Mouse (Mus musculus) lung, postnatal 0 days (tissue): ENCODE measurements around the gene Gm49601. TPM values are rescaled to one million over a fixed set of nuclear protein-coding genes. Genes with fewer than 3 reads are reported as not detected.

Source experiments
- ATAC-seq: fragments of 200-750 bp; cut with Nextera tagmentation; 2 replicates; pipeline ENCODE4 v1.8.0; 2017; ENCODE audit warnings: moderate library complexity
- DNase-seq: peaks from one replicate; pipeline ENCODE4 v3.0.0-alpha.2; 2016; ENCODE audit warnings: low spot score
- H3K27ac ChIP-seq: fragments of 300-500 bp; sonication (generic); 2 replicates; pipeline ENCODE4 v1.5.1; 2014; ENCODE audit warnings: antibody characterized with exemption, mild to moderate bottlenecking, low read length, mixed read lengths
- H3K27me3 ChIP-seq: fragments of 300-500 bp; sonication (generic); replicated peaks from 2 replicates; pipeline ENCODE4 v1.6.1; 2014; ENCODE audit warnings: low read length, mixed read lengths; ENCODE audit not compliant: insufficient read depth
- H3K36me3 ChIP-seq: fragments of 300-500 bp; sonication (generic); 2 replicates; pipeline ENCODE4 v1.6.1; 2014; ENCODE audit warnings: low read length, mixed read lengths; ENCODE audit not compliant: insufficient read depth
- H3K4me1 ChIP-seq: fragments of 300-500 bp; sonication (generic); 2 replicates; pipeline ENCODE4 v1.6.1; 2014; ENCODE audit warnings: antibody characterized with exemption, low read depth, low read length, mixed read lengths; ENCODE audit not compliant: insufficient read depth
- H3K4me2 ChIP-seq: fragments of 300-500 bp; sonication (generic); replicated peaks from 2 replicates; pipeline ENCODE4 v1.6.1; 2014; ENCODE audit warnings: low read depth, mild to moderate bottlenecking, low read length, moderate library complexity, mixed read lengths
- H3K4me3 ChIP-seq: fragments of 300-500 bp; sonication (generic); 2 replicates; pipeline ENCODE4 v1.5.1; 2014; ENCODE audit warnings: low read depth, low read length
- H3K9ac ChIP-seq: fragments of 300-500 bp; sonication (generic); replicated peaks from 2 replicates; pipeline ENCODE4 v1.6.1; 2014; ENCODE audit warnings: low read depth, mild to moderate bottlenecking
- H3K9me3 ChIP-seq: fragments of 300-500 bp; sonication (generic); 2 replicates; pipeline ENCODE4 v1.6.1; 2016; ENCODE audit warnings: low read length, mixed read lengths
- CTCF ChIP-seq: IDR thresholded peaks from 2 replicates; pipeline ENCODE4 v1.5.1; 2016; ENCODE audit warnings: antibody characterized with exemption, mild to moderate bottlenecking
- EP300 ChIP-seq: IDR thresholded peaks from 2 replicates; pipeline ENCODE4 v1.6.1; 2016; ENCODE audit warnings: antibody characterized with exemption, mild to moderate bottlenecking, control low read depth
- WGBS: fragments of 180-500 bp; shearing (Covaris S2); extraction: QIAGEN DNeasy Blood & Tissue Kit; methylation state at CpG from one replicate; pipeline ENCODE4 v1.1.7; 2014; 5-methylcytosine and 5-hydroxymethylcytosine counted together
- polyA plus RNA-seq: library from polyadenylated mRNA; unstranded; fragments of >200 nt; fragmentation: Nextera tagmentation; extraction: Ambion mirVana; gene quantifications from 2 replicates; pipeline ENCODE4 v1.2.1, GENCODE M21; 2015

The Gm49601 gene
- polyA plus RNA-seq, 1 experiment from 2014 or later, result 2.2 TPM

GRCm38 (mm10) chr16:18653290-18654160, 27.3 kb upstream of the Gm49601 start:
- ATAC-seq, result no peak
- Histone ChIP-seq H3K9ac (no peak overlapping the region), H3K4me2 (no peak overlapping the region), H3K4me1 (no peaks in the 10 kb centered on the region), H3K4me3 (no peak overlapping the region), H3K36me3 (no peaks in the 10 kb centered on the region), H3K9me3 (no peaks in the 10 kb centered on the region), H3K27me3 (no peaks in the 10 kb centered on the region), H3K27ac (no peak overlapping the region)
- DNase-seq, result no peak
- 80% methylated on average over 6 of the region's 6 CpGs for WGBS
- TF ChIP-seq EP300 (no peak), CTCF (no peak)

- H3K9ac ChIP-seq, result no peak overlapping the region
- TF ChIP-seq CTCF (no peak), EP300 (no peak)
- DNase-seq, result no peak
- no peaks in the 10 kb centered on the region for H3K27me3 ChIP-seq
- 37% methylated on average over 3 of the region's 3 CpGs for WGBS
- H3K9me3 ChIP-seq, result no peaks in the 10 kb centered on the region
- no peak for ATAC-seq
- no peak overlapping the region for H3K4me2 ChIP-seq
- no peak overlapping the region for H3K4me3 ChIP-seq
- no peak overlapping the region for H3K27ac ChIP-seq
- H3K36me3 ChIP-seq, result no peaks in the 10 kb centered on the region
- no peaks in the 10 kb centered on the region for H3K4me1 ChIP-seq
Observed at GRCm38 (mm10) chr16:18649126-18649525, 22.9 kb upstream of the Gm49601 start.

GRCm38 (mm10) chr16:18645329-18645728, 19.1 kb upstream of the Gm49601 start:
- no peak overlapping the region for H3K4me3 ChIP-seq
- WGBS, result 57% methylated on average over 6 of the region's 6 CpGs
- no peaks in the 10 kb centered on the region for H3K27me3 ChIP-seq
- no peak overlapping the region for H3K9ac ChIP-seq
- ATAC-seq, result no peak
- DNase-seq, result no peak
- no peak overlapping the region for H3K27ac ChIP-seq
- no peaks in the 10 kb centered on the region for H3K4me1 ChIP-seq
- no peak overlapping the region for H3K4me2 ChIP-seq
- H3K9me3 ChIP-seq, result no peaks in the 10 kb centered on the region
- TF ChIP-seq CTCF (no peak), EP300 (no peak)
- H3K36me3 ChIP-seq, result no peaks in the 10 kb centered on the region

- no peaks in the 10 kb centered on the region for H3K27me3 ChIP-seq
- H3K9me3 ChIP-seq, result no peaks in the 10 kb centered on the region
- 70% methylated on average over 4 of the region's 4 CpGs for WGBS
- no peak overlapping the region for H3K4me3 ChIP-seq
- H3K9ac ChIP-seq, result no peak overlapping the region
- TF ChIP-seq CTCF, result no peak
- no peak for TF ChIP-seq EP300
- H3K4me1 ChIP-seq, result no peaks in the 10 kb centered on the region
- ATAC-seq, result no peak
- DNase-seq, result no peak
- H3K27ac ChIP-seq, result no peak overlapping the region
- H3K4me2 ChIP-seq, result no peak overlapping the region
- H3K36me3 ChIP-seq, result no peaks in the 10 kb centered on the region
Observed at GRCm38 (mm10) chr16:18644485-18644884, 18.3 kb upstream of the Gm49601 start.

GRCm38 (mm10) chr16:18643406-18643998, 17.3 kb upstream of the Gm49601 start:
- TF ChIP-seq CTCF, result no peak
- no peak for TF ChIP-seq EP300
- no peak overlapping the region for H3K9ac ChIP-seq
- H3K9me3 ChIP-seq, result no peaks in the 10 kb centered on the region
- DNase-seq, result no peak
- H3K27me3 ChIP-seq, result no peaks in the 10 kb centered on the region
- H3K27ac ChIP-seq, result no peak overlapping the region
- H3K4me2 ChIP-seq, result no peak overlapping the region
- no peaks in the 10 kb centered on the region for H3K36me3 ChIP-seq
- no peak overlapping the region for H3K4me3 ChIP-seq
- H3K4me1 ChIP-seq, result no peaks in the 10 kb centered on the region
- WGBS, result 60% methylated on average over 11 of the region's 11 CpGs
- no peak for ATAC-seq

GRCm38 (mm10) chr16:18642897-18643296, 16.7 kb upstream of the Gm49601 start:
- Histone ChIP-seq H3K27me3 (no peaks in the 10 kb centered on the region), H3K4me3 (no peak overlapping the region), H3K9ac (no peak overlapping the region), H3K4me2 (no peak overlapping the region), H3K27ac (no peak overlapping the region), H3K9me3 (no peaks in the 10 kb centered on the region), H3K36me3 (no peaks in the 10 kb centered on the region), H3K4me1 (no peaks in the 10 kb centered on the region)
- DNase-seq, result no peak
- no peak for TF ChIP-seq CTCF
- TF ChIP-seq EP300, result no peak
- no peak for ATAC-seq
- WGBS, result 77% methylated on average over 4 of the region's 4 CpGs
